Mouse (Mus musculus) CH12.LX (cell line): ENCODE results near the gene Tmem192. TPM values are rescaled to one million over a fixed set of nuclear protein-coding genes. Genes with fewer than 3 reads are reported as not detected.

Experiments
- DNase-seq: peaks from one replicate; pipeline ENCODE4 v3.0.0-alpha.2; 2013; ENCODE audit errors: extremely low read depth
- H3K27ac ChIP-seq: 2 replicates; pipeline ENCODE4 v1.5.1; 2012; ENCODE audit warnings: low read depth, mild to moderate bottlenecking, control low read depth, moderate library complexity; ENCODE audit not compliant: insufficient read depth
- H3K27me3 ChIP-seq: replicated peaks from 2 replicates; pipeline ENCODE3; 2012; ENCODE audit warnings: inconsistent platforms
- H3K36me3 ChIP-seq, 2 experiments: replicated peaks in 1 of 2; 2 replicates each; pipeline versions ENCODE3 to v1.6.1; 2012; ENCODE audit warnings: inconsistent platforms in 1 of 2, low read length in 1 of 2, mild to moderate bottlenecking in 1 of 2, mixed read lengths in 1 of 2, moderate library complexity in 1 of 2; ENCODE audit not compliant: control insufficient read depth in 1 of 2, insufficient read depth in 1 of 2
- H3K4me1 ChIP-seq, 2 experiments: 2 replicates each; pipeline ENCODE4 v1.6.1; 2012; ENCODE audit warnings: inconsistent platforms in 1 of 2, moderate library complexity in 1 of 2; ENCODE audit not compliant: insufficient read depth in 2 of 2, control insufficient read depth in 1 of 2
- H3K4me2 ChIP-seq: 2 replicates; pipeline ENCODE4 v1.6.1; 2012; ENCODE audit warnings: low read depth, mild to moderate bottlenecking, control low read depth; ENCODE audit not compliant: poor library complexity, insufficient read depth, severe bottlenecking
- H3K4me3 ChIP-seq, 3 experiments: fragments of 150-350 bp in 1 of 3; sonication (generic) in 1 of 3; replicated peaks in 1 of 3; 2 replicates each; pipeline versions ENCODE3 to v1.5.1; 2011 to 2012; ENCODE audit warnings: low read depth in 2 of 3, low read length in 2 of 3, mild to moderate bottlenecking in 2 of 3, moderate library complexity in 2 of 3, control low read depth in 1 of 3, improper control_type of control experiment in 1 of 3, inconsistent platforms in 1 of 3, mixed read lengths in 1 of 3; ENCODE audit not compliant: poor library complexity in 1 of 3
- H3K79me2 ChIP-seq: replicated peaks from 2 replicates; pipeline ENCODE4 v1.6.1; 2012; ENCODE audit warnings: mild to moderate bottlenecking, moderate library complexity; ENCODE audit not compliant: control insufficient read depth, poor library complexity, insufficient read depth, severe bottlenecking; ENCODE audit errors: extremely low read depth
- H3K9ac ChIP-seq: 2 replicates; pipeline ENCODE4 v1.6.1; 2012; ENCODE audit warnings: low read depth, mild to moderate bottlenecking, control low read depth, moderate library complexity; ENCODE audit not compliant: insufficient read depth
- H3K9me3 ChIP-seq: replicated peaks from 2 replicates; pipeline ENCODE3; 2012; ENCODE audit warnings: low read length, inconsistent platforms, mixed read lengths
- BHLHE40 ChIP-seq: IDR thresholded peaks from 2 replicates; pipeline ENCODE4 v1.6.1; 2011; ENCODE audit warnings: mild to moderate bottlenecking, low read depth, low read length, improper control_type of control experiment
- CHD1 ChIP-seq: IDR thresholded peaks from 2 replicates; pipeline ENCODE4 v1.6.1; 2012; ENCODE audit warnings: low read depth, low read length, improper control_type of control experiment, inconsistent platforms
- CHD2 ChIP-seq: IDR thresholded peaks from 2 replicates; pipeline ENCODE4 v1.6.1; 2011; ENCODE audit warnings: low read length, improper control_type of control experiment
- CTCF ChIP-seq, 2 experiments: IDR thresholded peaks in 1 of 2; conservative IDR thresholded peaks in 1 of 2; 2 replicates each; pipeline ENCODE4 v1.5.1; 2011 to 2012; ENCODE audit warnings: low read depth in 2 of 2, low read length in 2 of 2, improper control_type of control experiment in 1 of 2, inconsistent platforms in 1 of 2, mild to moderate bottlenecking in 1 of 2, moderate library complexity in 1 of 2
- E2F4 ChIP-seq: IDR thresholded peaks from 2 replicates; pipeline ENCODE4 v1.6.1; 2011; ENCODE audit warnings: low read depth, low read length, improper control_type of control experiment; ENCODE audit not compliant: insufficient replicate concordance
- ELF1 ChIP-seq: IDR thresholded peaks from 2 replicates; pipeline ENCODE4 v1.6.1; 2014; ENCODE audit warnings: low read depth, mild to moderate bottlenecking, inconsistent platforms, low read length, improper control_type of control experiment
- EP300 ChIP-seq: IDR thresholded peaks from 2 replicates; pipeline ENCODE4 v1.6.1; 2011; ENCODE audit warnings: low read length, improper control_type of control experiment
- ETS1 ChIP-seq: conservative IDR thresholded peaks from 2 replicates; pipeline ENCODE4 v1.6.1; 2012; ENCODE audit warnings: low read depth, mild to moderate bottlenecking, inconsistent platforms, low read length, improper control_type of control experiment, moderate library complexity
- GABPA ChIP-seq: IDR thresholded peaks from 2 replicates; pipeline ENCODE4 v1.6.1; 2012; ENCODE audit warnings: low read depth, low read length, improper control_type of control experiment, inconsistent platforms; ENCODE audit not compliant: insufficient replicate concordance
- HCFC1 ChIP-seq: IDR thresholded peaks from 2 replicates; pipeline ENCODE4 v1.6.1; 2012; ENCODE audit warnings: low read depth, mild to moderate bottlenecking, inconsistent platforms, low read length, improper control_type of control experiment
- IRF4 ChIP-seq: IDR thresholded peaks from 2 replicates; pipeline ENCODE4 v1.6.1; 2014; ENCODE audit warnings: low read depth, mild to moderate bottlenecking, inconsistent platforms, low read length, improper control_type of control experiment
- JUN ChIP-seq: IDR thresholded peaks from 2 replicates; pipeline ENCODE4 v1.6.1; 2011; ENCODE audit warnings: low read depth, mild to moderate bottlenecking, low read length, improper control_type of control experiment, moderate library complexity; ENCODE audit not compliant: insufficient read depth
- JUND ChIP-seq: conservative IDR thresholded peaks from 2 replicates; pipeline ENCODE4 v1.6.1; 2011; ENCODE audit warnings: low read depth, low read length, improper control_type of control experiment
- KAT2A ChIP-seq: IDR thresholded peaks from 2 replicates; pipeline ENCODE4 v1.6.1; 2012; ENCODE audit warnings: low read length, improper control_type of control experiment, inconsistent platforms; ENCODE audit not compliant: insufficient replicate concordance
- MAFK ChIP-seq: IDR thresholded peaks from 2 replicates; pipeline ENCODE4 v1.6.1; 2011; ENCODE audit warnings: low read length, improper control_type of control experiment; ENCODE audit not compliant: insufficient replicate concordance
- MAX ChIP-seq: IDR thresholded peaks from 2 replicates; pipeline ENCODE4 v1.6.1; 2011; ENCODE audit warnings: low read length, improper control_type of control experiment
- MAZ ChIP-seq: IDR thresholded peaks from 2 replicates; pipeline ENCODE4 v1.6.1; 2012; ENCODE audit warnings: low read depth, mild to moderate bottlenecking, inconsistent platforms, low read length, improper control_type of control experiment, moderate library complexity
- MEF2A ChIP-seq: IDR thresholded peaks from 2 replicates; pipeline ENCODE4 v1.6.1; 2014; ENCODE audit warnings: low read depth, mild to moderate bottlenecking, inconsistent platforms, low read length, improper control_type of control experiment, borderline replicate concordance
- MXI1 ChIP-seq: IDR thresholded peaks from 2 replicates; pipeline ENCODE4 v1.6.1; 2011; ENCODE audit warnings: mild to moderate bottlenecking, low read depth, low read length, improper control_type of control experiment
- MYC ChIP-seq: IDR thresholded peaks from 2 replicates; pipeline ENCODE4 v1.6.1; 2011; ENCODE audit warnings: low read depth, mild to moderate bottlenecking, improper control_type of control experiment, low read length
- NELFE ChIP-seq: IDR thresholded peaks from 2 replicates; pipeline ENCODE4 v1.6.1; 2011; ENCODE audit warnings: low read depth, low read length, improper control_type of control experiment
- NRF1 ChIP-seq: IDR thresholded peaks from 2 replicates; pipeline ENCODE4 v1.6.1; 2014; ENCODE audit warnings: low read depth, mild to moderate bottlenecking, inconsistent platforms, low read length, improper control_type of control experiment, moderate library complexity
- PAX5 ChIP-seq: IDR thresholded peaks from 2 replicates; pipeline ENCODE4 v1.6.1; 2012; ENCODE audit warnings: low read length, inconsistent platforms, mixed read lengths
- POLR2A ChIP-seq: IDR thresholded peaks from 2 replicates; pipeline ENCODE4 v1.6.1; 2011; ENCODE audit warnings: low read depth, mild to moderate bottlenecking, improper control_type of control experiment, low read length
- POLR2AphosphoS2 ChIP-seq: IDR thresholded peaks from 2 replicates; pipeline ENCODE4 v1.6.1; 2011; ENCODE audit warnings: low read depth, low read length, improper control_type of control experiment
- RAD21 ChIP-seq: IDR thresholded peaks from 2 replicates; pipeline ENCODE4 v1.6.1; 2011; ENCODE audit warnings: low read depth, mild to moderate bottlenecking, low read length, improper control_type of control experiment, moderate library complexity
- RCOR1 ChIP-seq: conservative IDR thresholded peaks from 2 replicates; pipeline ENCODE4 v1.6.1; 2012; ENCODE audit warnings: low read depth, mild to moderate bottlenecking, inconsistent platforms, low read length, improper control_type of control experiment
- SIN3A ChIP-seq: IDR thresholded peaks from 2 replicates; pipeline ENCODE4 v1.6.1; 2012; ENCODE audit warnings: low read length, improper control_type of control experiment, inconsistent platforms
- SMC3 ChIP-seq: IDR thresholded peaks from 2 replicates; pipeline ENCODE4 v1.6.1; 2011; ENCODE audit warnings: low read depth, low read length, improper control_type of control experiment
- TBP ChIP-seq: conservative IDR thresholded peaks from 2 replicates; pipeline ENCODE4 v1.6.1; 2011; ENCODE audit warnings: low read depth, low read length, improper control_type of control experiment
- TCF12 ChIP-seq: IDR thresholded peaks from 2 replicates; pipeline ENCODE4 v1.6.1; 2014; ENCODE audit warnings: low read depth, mild to moderate bottlenecking, inconsistent platforms, low read length, improper control_type of control experiment
- UBTF ChIP-seq: IDR thresholded peaks from 2 replicates; pipeline ENCODE4 v1.6.1; 2012; ENCODE audit warnings: low read depth, mild to moderate bottlenecking, inconsistent platforms, low read length, improper control_type of control experiment, moderate library complexity
- USF1 ChIP-seq: IDR thresholded peaks from 2 replicates; pipeline ENCODE4 v1.6.1; 2014; ENCODE audit warnings: low read depth, mild to moderate bottlenecking, inconsistent platforms, low read length, improper control_type of control experiment
- USF2 ChIP-seq: conservative IDR thresholded peaks from 2 replicates; pipeline ENCODE4 v1.6.1; 2011; ENCODE audit warnings: low read depth, low read length, improper control_type of control experiment
- ZC3H11A ChIP-seq: IDR thresholded peaks from 2 replicates; pipeline ENCODE4 v1.6.1; 2012; ENCODE audit warnings: low read depth, mild to moderate bottlenecking, inconsistent platforms, low read length, improper control_type of control experiment
- ZKSCAN1 ChIP-seq: IDR thresholded peaks from 2 replicates; pipeline ENCODE4 v1.6.1; 2012; ENCODE audit warnings: low read depth, inconsistent platforms, low read length, improper control_type of control experiment, borderline replicate concordance
- ZMIZ1 ChIP-seq: IDR thresholded peaks from 2 replicates; pipeline ENCODE4 v1.6.1; 2012; ENCODE audit warnings: low read depth, mild to moderate bottlenecking, inconsistent platforms, low read length, improper control_type of control experiment
- ZNF384 ChIP-seq: IDR thresholded peaks from 2 replicates; pipeline ENCODE4 v1.6.1; 2012; ENCODE audit warnings: low read depth, low read length, improper control_type of control experiment, inconsistent platforms
- dilution Hi-C: fragments of 300-500 bp; cut with MboI; formaldehyde crosslinking; loops from 2 replicates; pipeline ENCODE4 v1.14.3; 2020; ENCODE audit warnings: low sequenced_read_pairs; ENCODE audit not compliant: extremely low pct_unique_long_range_greater_than_20kb, extremely low pct_ligation_motif_present
- in situ Hi-C: fragments of 300-500 bp; cut with MboI; formaldehyde crosslinking; loops from 3 replicates; pipeline ENCODE4 v1.14.3; 2019; ENCODE audit warnings: low sequenced_read_pairs, low pct_ligation_motif_present, low pct_unique_long_range_greater_than_20kb, mixed read lengths
- polyA plus RNA-seq: library from polyadenylated mRNA; unstranded; fragments of >175 nt; gene quantifications from 2 replicates; pipeline ENCODE4 v1.2.1, GENCODE M21; 2012; ENCODE audit warnings: low read depth; ENCODE audit not compliant: insufficient read length
- total RNA-seq, 2 experiments: library from RNA; depleted of rRNA; stranded (reverse); fragments of 300-350 nt in 1 of 2; fragments of >200 nt in 1 of 2; gene quantifications; 2 replicates each; pipeline ENCODE4 v1.2.3; 2012 to 2014

Gene Tmem192
- total and polyA plus RNA-seq, 3 experiments, result 19.5 to 72.1 (median 20.6) TPM

- Histone ChIP-seq H3K9me3 (no peaks in the 10 kb centered on the region), H3K79me2 (no peaks in the 10 kb centered on the region), H3K9ac (no peak overlapping the region), H3K27ac (no peak overlapping the region), H3K27me3 (no peaks in the 10 kb centered on the region), H3K4me3 (no peak overlapping the region), H3K4me1 (peaks cover 8 to 41% of the 10 kb centered on the region in 2 experiments; a peak in 3 of 4 replicates), H3K36me3 (no peaks in the 10 kb centered on the region), H3K4me2 (0 out of 2 replicates have a peak overlapping the region, but pooled peaks have one; percentile 21)
- dilution Hi-C loops (no loop called here), in situ Hi-C loops (no loop called here)
- TF ChIP-seq TBP, result no peak
- TF ChIP-seq POLR2A, result no peak
- TF ChIP-seq USF2, result no peak
- TF ChIP-seq ZNF384, result no peak
- no peak for TF ChIP-seq MAX
- no peak for TF ChIP-seq ZC3H11A
- no peak for TF ChIP-seq MYC
- no peak for TF ChIP-seq KAT2A
- TF ChIP-seq EP300, result peak; percentile 79
- TF ChIP-seq IRF4, result peak; percentile 61
- TF ChIP-seq CHD1, result no peak
- TF ChIP-seq SIN3A, result no peak
- TF ChIP-seq POLR2AphosphoS2, result no peak
- TF ChIP-seq CHD2, result no peak
- TF ChIP-seq UBTF, result no peak
- peak; percentile 74 for TF ChIP-seq BHLHE40
- TF ChIP-seq MXI1, result no peak
- no peak; the same call in 1 of the 2 replicates for TF ChIP-seq RAD21
- peak in 1 of 2 experiments; percentile 28; a peak in 1 of 4 replicates for TF ChIP-seq CTCF (conservative IDR thresholded peaks at IDR 0.05 in 1 of 2, IDR thresholded peaks at IDR 0.05 in 1 of 2; ENCODE audit: low read depth in 2 of 2, low read length in 2 of 2)
- TF ChIP-seq ETS1, result peak; percentile 20
- 0 out of 2 replicates have a peak, but pooled peaks have one; percentile 18 for TF ChIP-seq MEF2A
- no peak for TF ChIP-seq SMC3
- no peak for TF ChIP-seq NRF1
- peak; percentile 45; the same call in 1 of the 2 replicates for TF ChIP-seq ELF1
- TF ChIP-seq MAFK, result 0 out of 2 replicates have a peak, but pooled peaks have one; percentile 37
- TF ChIP-seq USF1, result no peak
- TF ChIP-seq E2F4, result no peak
- no peak for TF ChIP-seq NELFE
- no peak for TF ChIP-seq JUN
- TF ChIP-seq ZKSCAN1, result no peak
- no peak for TF ChIP-seq MAZ
- TF ChIP-seq HCFC1, result no peak
- TF ChIP-seq JUND, result no peak
- TF ChIP-seq PAX5, result no peak
- TF ChIP-seq RCOR1, result 0 out of 2 replicates have a peak, but pooled peaks have one; percentile 25
- no peak for TF ChIP-seq ZMIZ1
- TF ChIP-seq GABPA, result no peak
- TF ChIP-seq TCF12, result peak; percentile 65; the same call in 1 of the 2 replicates
- peak; percentile 52 for DNase-seq
These were observed 36.3 kb downstream of the Tmem192 start for GRCm38 (mm10) chr8:64983150-64983897.
